Mouse (Mus musculus) bone marrow, adult 2 months (tissue): ENCODE data around the gene 1700013G24Rik.

ENCODE experiments used
- CTCF ChIP-seq: fragments of 200-500 bp; IDR thresholded peaks from 2 replicates; pipeline ENCODE4 v1.5.1; 2011; ENCODE audit warnings: low read length, control low read depth; ENCODE audit not compliant: control insufficient read depth, insufficient read depth
- POLR2A ChIP-seq: fragments of 200-500 bp; IDR thresholded peaks from 2 replicates; pipeline ENCODE4 v1.6.1; 2011; ENCODE audit warnings: low read depth, mild to moderate bottlenecking, control low read depth, low read length, borderline replicate concordance; ENCODE audit not compliant: control insufficient read depth

- TF ChIP-seq CTCF, result no peak
- no peak for TF ChIP-seq POLR2A
These were observed 32.3 kb downstream of the 1700013G24Rik start for GRCm38 (mm10) chr4:137485258-137485960.
